Mouse (Mus musculus) limb, embryonic 10.5 days (tissue): Measurements from ENCODE around the gene Cars2. TPM values are rescaled to one million over a fixed set of nuclear protein-coding genes. Genes with fewer than 3 reads are reported as not detected.
"Not testable (repeated sequence)": the region's sequence is repeated elsewhere in the genome, so short reads cannot be mapped to it uniquely, and the experiment has no call there.

ENCODE experiments used
- DNase-seq: peaks from one replicate; pipeline ENCODE4 v3.0.0-alpha.2; 2017; ENCODE audit warnings: low spot score
- H3K27ac ChIP-seq: fragments of 300-500 bp; sonication (generic); 2 replicates; pipeline ENCODE4 v1.5.1; 2016; ENCODE audit warnings: mild to moderate bottlenecking
- H3K27me3 ChIP-seq: fragments of 300-500 bp; sonication (generic); 2 replicates; pipeline ENCODE4 v1.6.1; 2016; ENCODE audit warnings: low read depth, mild to moderate bottlenecking; ENCODE audit not compliant: poor library complexity, severe bottlenecking
- H3K36me3 ChIP-seq: fragments of 300-500 bp; sonication (generic); 2 replicates; pipeline ENCODE4 v1.6.1; 2016; ENCODE audit warnings: mild to moderate bottlenecking, moderate library complexity
- H3K4me1 ChIP-seq: fragments of 300-500 bp; sonication (generic); 2 replicates; pipeline ENCODE4 v1.6.1; 2016
- H3K4me3 ChIP-seq: fragments of 300-500 bp; sonication (generic); 2 replicates; pipeline ENCODE4 v1.5.1; 2016; ENCODE audit warnings: mild to moderate bottlenecking, moderate library complexity
- H3K9me3 ChIP-seq: fragments of 300-500 bp; sonication (generic); replicated peaks from 2 replicates; pipeline ENCODE4 v1.6.1; 2016; ENCODE audit warnings: mild to moderate bottlenecking
- WGBS: fragments of 180-500 bp; shearing (Covaris S2); methylation state at CpG from one replicate; pipeline ENCODE4 v1.1.7; 2016; 5-methylcytosine and 5-hydroxymethylcytosine counted together
- polyA plus RNA-seq: library from polyadenylated mRNA; unstranded; fragments of >200 nt; fragmentation: Nextera tagmentation; extraction: Ambion mirVana; gene quantifications from 2 replicates; pipeline ENCODE4 v1.2.1, GENCODE M21; 2016

Cars2 gene
- polyA plus RNA-seq, 1 experiment from 2014 or later = 20.1 TPM

GRCm38 (mm10) chr8:11497017-11497990 is 53.3 kb downstream of the Cars2 start, which contains the start of gene Naxd:
Gene Naxd, plus strand, starts transcription at chr8:11497506.
- peak within 1 kb of the TSS; percentile 94 for H3K27ac ChIP-seq
- peaks cover 14% of the 10 kb centered on the region for H3K4me1 ChIP-seq
- H3K27me3 ChIP-seq = 0 out of 2 replicates have a peak, but pooled peaks cover 5% of the 10 kb centered on the region
- H3K9me3 ChIP-seq = no peaks in the 10 kb centered on the region
- H3K36me3 ChIP-seq = peaks cover 23% of the 10 kb centered on the region
- peak; percentile 94 for DNase-seq
- WGBS = 4% methylated on average over 73 of the region's 73 CpGs
- peak within 1 kb of the TSS; percentile 98 for H3K4me3 ChIP-seq

- not testable (repeated sequence) for H3K36me3 ChIP-seq, DNase-seq, H3K9me3 ChIP-seq, H3K27ac ChIP-seq, H3K4me1 ChIP-seq, H3K4me3 ChIP-seq
- peaks cover 33% of the 10 kb centered on the region; the same call in 1 of the 2 replicates for H3K27me3 ChIP-seq
- WGBS = 89% methylated on average over 2 of the region's 2 CpGs
These were observed 58.2 kb downstream of the Cars2 start for GRCm38 (mm10) chr8:11492340-11492739.

- H3K4me3 ChIP-seq = no peak overlapping the region
- H3K27me3 ChIP-seq = peaks cover 47% of the 10 kb centered on the region
- DNase-seq = no peak
- 0 out of 2 replicates have a peak, but pooled peaks cover 7% of the 10 kb centered on the region for H3K4me1 ChIP-seq
- no peak overlapping the region for H3K27ac ChIP-seq
- WGBS = 74% methylated on average over 4 of the region's 4 CpGs
- H3K36me3 ChIP-seq = no peaks in the 10 kb centered on the region
- no peaks in the 10 kb centered on the region for H3K9me3 ChIP-seq
These were observed 63.4 kb downstream of the Cars2 start for GRCm38 (mm10) chr8:11487229-11487628.

- H3K27me3 ChIP-seq = peaks cover 53% of the 10 kb centered on the region
- 30% methylated on average over 7 of the region's 7 CpGs for WGBS
- H3K9me3 ChIP-seq = no peaks in the 10 kb centered on the region
These were observed 64.4 kb downstream of the Cars2 start for GRCm38 (mm10) chr8:11486142-11486541.

GRCm38 (mm10) chr8:11482537-11482936 is 68.0 kb downstream of the Cars2 start:
- no peak for DNase-seq
- 72% methylated on average over 3 of the region's 3 CpGs for WGBS

More at GRCm38 (mm10) chr8:11486142-11486541, 64.4 kb downstream of the Cars2 start:
- peak; percentile 86 for DNase-seq
- Histone ChIP-seq H3K4me1 (0 out of 2 replicates have a peak, but pooled peaks cover 7% of the 10 kb centered on the region), H3K36me3 (no peaks in the 10 kb centered on the region), H3K27ac (no peak overlapping the region), H3K4me3 (no peak overlapping the region)

GRCm38 (mm10) chr8:11481876-11482275 is 68.7 kb downstream of the Cars2 start:
- Histone ChIP-seq H3K27me3 (peaks cover 69% of the 10 kb centered on the region), H3K9me3 (no peaks in the 10 kb centered on the region), H3K27ac (no peak overlapping the region), H3K4me3 (no peak overlapping the region), H3K4me1 (peaks cover 32% of the 10 kb centered on the region), H3K36me3 (no peaks in the 10 kb centered on the region)
- no peak for DNase-seq
- WGBS = 84% methylated on average over 3 of the region's 3 CpGs

More at GRCm38 (mm10) chr8:11482537-11482936, 68.0 kb downstream of the Cars2 start:
- no peak overlapping the region for H3K27ac ChIP-seq
- H3K27me3 ChIP-seq = peaks cover 65% of the 10 kb centered on the region
- peaks cover 28% of the 10 kb centered on the region for H3K4me1 ChIP-seq
- H3K4me3 ChIP-seq = no peak overlapping the region
- H3K9me3 ChIP-seq = no peaks in the 10 kb centered on the region
- H3K36me3 ChIP-seq = no peaks in the 10 kb centered on the region

GRCm38 (mm10) chr8:11479591-11479990 is 71.0 kb downstream of the Cars2 start:
- Histone ChIP-seq H3K4me1 (peaks cover 51% of the 10 kb centered on the region), H3K27ac (no peak overlapping the region), H3K4me3 (peak overlapping the region; percentile 62; the same call in 1 of the 2 replicates), H3K9me3 (no peaks in the 10 kb centered on the region), H3K27me3 (peaks cover 91% of the 10 kb centered on the region), H3K36me3 (no peaks in the 10 kb centered on the region)
- DNase-seq = no peak
- 1% methylated on average over 14 of the region's 14 CpGs for WGBS

GRCm38 (mm10) chr8:11478807-11479527 is 71.6 kb downstream of the Cars2 start:
- peak; percentile 45 for DNase-seq
- no peak overlapping the region for H3K27ac ChIP-seq
- H3K4me1 ChIP-seq = peaks cover 51% of the 10 kb centered on the region
- no peaks in the 10 kb centered on the region for H3K9me3 ChIP-seq
- H3K36me3 ChIP-seq = no peaks in the 10 kb centered on the region
- peak overlapping the region; percentile 62 for H3K4me3 ChIP-seq
- peaks cover 97% of the 10 kb centered on the region for H3K27me3 ChIP-seq
- WGBS = 1% methylated on average over 23 of the region's 23 CpGs

- 0 out of 2 replicates have a peak within 1 kb of the TSS, but pooled peaks have one; percentile 42 for H3K27ac ChIP-seq
- DNase-seq = peak; percentile 89
- H3K4me1 ChIP-seq = peaks cover 60% of the 10 kb centered on the region
- peak within 1 kb of the TSS; percentile 62 for H3K4me3 ChIP-seq
- under 1% methylated on average over 69 of the region's 69 CpGs for WGBS
- H3K36me3 ChIP-seq = no peaks in the 10 kb centered on the region
- H3K9me3 ChIP-seq = no peaks in the 10 kb centered on the region
- H3K27me3 ChIP-seq = peaks cover 99% of the 10 kb centered on the region
These were observed 72.5 kb downstream of the Cars2 start, which contains the start of gene Rab20 for GRCm38 (mm10) chr8:11477811-11478761. Gene Rab20, minus strand, starts transcription at chr8:11478710.

- no peak overlapping the region for H3K27ac ChIP-seq
- H3K9me3 ChIP-seq = no peaks in the 10 kb centered on the region
- no peaks in the 10 kb centered on the region for H3K36me3 ChIP-seq
- peaks cover 90% of the 10 kb centered on the region for H3K27me3 ChIP-seq
- DNase-seq = no peak
- H3K4me3 ChIP-seq = peak overlapping the region; percentile 62
- H3K4me1 ChIP-seq = peaks cover 63% of the 10 kb centered on the region
- 3% methylated on average over 9 of the region's 9 CpGs for WGBS
These were observed 73.4 kb downstream of the Cars2 start for GRCm38 (mm10) chr8:11477178-11477553.

- Histone ChIP-seq H3K27ac (0 out of 2 replicates have a peak overlapping the region, but pooled peaks have one; percentile 19), H3K36me3 (no peaks in the 10 kb centered on the region)
These were observed 74.0 kb downstream of the Cars2 start for GRCm38 (mm10) chr8:11476338-11477177.

More at GRCm38 (mm10) chr8:11476338-11477177, 74.0 kb downstream of the Cars2 start:
- H3K9me3 ChIP-seq = no peaks in the 10 kb centered on the region
- WGBS = 2% methylated on average over 24 of the region's 24 CpGs
- H3K4me3 ChIP-seq = peak overlapping the region; percentile 62
- peaks cover 84% of the 10 kb centered on the region for H3K27me3 ChIP-seq
- H3K4me1 ChIP-seq = peaks cover 63% of the 10 kb centered on the region
- DNase-seq = peak; percentile 63
